Mouse (Mus musculus) central nervous system, embryonic 14 days (tissue): ENCODE data around the gene Krt12. TPM values are rescaled to one million over a fixed set of nuclear protein-coding genes. Genes with fewer than 3 reads are reported as not detected.

ENCODE experiments used
- polyA plus RNA-seq: library from polyadenylated mRNA; depleted of rRNA; stranded (reverse); fragments of >200 nt; gene quantifications from 2 replicates; pipeline ENCODE4 v1.2.3, GENCODE M21; 2012; rRNA removed

Krt12 gene
- polyA plus RNA-seq = 0.07 and 0.14 TPM in 2 replicates

GRCm38 (mm10) chr11:99422159-99422558 lies at the start of gene Krt12:
TSS of gene Krt12 (minus strand) at chr11:99422259.

GRCm38 (mm10) chr11:99437972-99438371 lies 15.9 kb upstream of the Krt12 start, which contains the start of gene Krt20:
TSS of gene Krt20 (minus strand) at chr11:99438150.

GRCm38 (mm10) chr11:99389264-99389663 lies 32.8 kb downstream of the Krt12 start, which contains the start of gene Krt10:
TSS of gene Krt10 (minus strand) at chr11:99389364.

GRCm38 (mm10) chr11:99374803-99375202 lies 47.3 kb downstream of the Krt12 start, which contains the start of gene Krt28:
TSS of gene Krt28 (minus strand) at chr11:99374903.

Other genes with a start within 250 kb of the Krt12 start
- 293 and 337 TPM in 2 replicates for gene Smarce1, start 191.2 kb downstream of the Krt12 start, polyA plus RNA-seq
- gene Krt222, start 178.2 kb downstream of the Krt12 start, polyA plus RNA-seq = 1.5 and 1.6 TPM in 2 replicates
- 0.04 and 0.09 TPM in 2 replicates for gene Krt24, start 137.0 kb downstream of the Krt12 start, polyA plus RNA-seq
- gene Krt25, start 99.3 kb downstream of the Krt12 start, polyA plus RNA-seq = 0.06 and 0.07 TPM in 2 replicates
- gene Krt26, start 84.3 kb downstream of the Krt12 start, polyA plus RNA-seq = 0.09 and 0.12 TPM in 2 replicates
- gene Krt27, start 71.2 kb downstream of the Krt12 start, polyA plus RNA-seq = 0.07 and 0.09 TPM in 2 replicates
- 0.15 and 0.26 TPM in 2 replicates for gene Krt28, start 47.4 kb downstream of the Krt12 start, polyA plus RNA-seq
- 15.8 and 24.0 TPM in 2 replicates for gene Krt10, start 32.9 kb downstream of the Krt12 start, polyA plus RNA-seq
- gene Krt20, start 15.9 kb upstream of the Krt12 start, polyA plus RNA-seq = 0.08 and 0.09 TPM in 2 replicates
- 0.02 and 0.49 TPM in 2 replicates for gene Krt23, start 70.9 kb upstream of the Krt12 start, polyA plus RNA-seq
- not detected in 2 replicates for gene Krt39, start 99.1 kb upstream of the Krt12 start, polyA plus RNA-seq
- gene Krt40, start 120.9 kb upstream of the Krt12 start, polyA plus RNA-seq = not detected in 2 replicates
- not detected in 2 replicates for gene Krtap3-3, start 128.6 kb upstream of the Krt12 start, polyA plus RNA-seq
- not detected in 2 replicates for gene Krtap3-2, start 134.6 kb upstream of the Krt12 start, polyA plus RNA-seq
- not detected in 2 replicates for gene Gm11939, start 137.2 kb upstream of the Krt12 start, polyA plus RNA-seq
- gene Krtap3-1, start 144.4 kb upstream of the Krt12 start, polyA plus RNA-seq = not detected in 2 replicates
- not detected in 2 replicates for gene Krtap1-5, start 158.8 kb upstream of the Krt12 start, polyA plus RNA-seq
- not detected in 2 replicates for gene Krtap1-4, start 161.4 kb upstream of the Krt12 start, polyA plus RNA-seq
- gene Krtap1-3, start 169.1 kb upstream of the Krt12 start, polyA plus RNA-seq = not detected in 2 replicates
- gene Krtap9-3, start 175.8 kb upstream of the Krt12 start, polyA plus RNA-seq = not detected in 2 replicates
- not detected in 2 replicates for gene Gm11938, start 181.0 kb upstream of the Krt12 start, polyA plus RNA-seq
- not detected in 2 replicates for gene Gm11937, start 187.9 kb upstream of the Krt12 start, polyA plus RNA-seq
- gene Krtap2-4, start 192.6 kb upstream of the Krt12 start, polyA plus RNA-seq = not detected in 2 replicates
- not detected in 2 replicates for gene Gm11562, start 198.2 kb upstream of the Krt12 start, polyA plus RNA-seq
- gene Krtap4-1, start 206.0 kb upstream of the Krt12 start, polyA plus RNA-seq = not detected in 2 replicates
- not detected in 2 replicates for gene Krtap4-2, start 212.8 kb upstream of the Krt12 start, polyA plus RNA-seq
- gene Krtap4-7, start 221.8 kb upstream of the Krt12 start, polyA plus RNA-seq = not detected in 2 replicates
- not detected in 2 replicates for gene Gm11555, start 228.0 kb upstream of the Krt12 start, polyA plus RNA-seq
- not detected in 2 replicates for gene Gm11563, start 236.7 kb upstream of the Krt12 start, polyA plus RNA-seq
- gene Krtap4-6, start 243.7 kb upstream of the Krt12 start, polyA plus RNA-seq = not detected in 2 replicates